ENCODE assay signal across 11 mouse cellular contexts in genomic region chr7:141087894-141088293, GRCm38 (mm10). TPM values are rescaled to one million over a fixed set of nuclear protein-coding genes. Genes with fewer than 3 reads are reported as not detected.
A peak's percentile ranks its signal among the peaks of the same experiment; 100 is the strongest.
DNase-seq lines count a peak whose midpoint lies in the region; ATAC-seq and TF ChIP-seq lines count a peak whose summit lies in the region.
"Had no signal": no experiment of that assay in that cellular context is flagged by ENCODE, and none has a peak within 500 bp of the region (broad histone marks: within the 10 kb centered on the region; RNA-seq: fewer than 3 reads in every experiment).

No protein-coding gene starts in this region.

- H3K36me3 ChIP-seq in liver, embryonic 13.5 days = no peaks in the 10 kb centered on the region
- no peaks in the 10 kb centered on the region for H3K36me3 ChIP-seq in thymus, adult 2 months (ENCODE audit: control insufficient read depth, insufficient read depth, low read length)
- H3K36me3 ChIP-seq: midbrain, embryonic 13.5 days had no signal

- H3K4me2 ChIP-seq in liver, embryonic 13.5 days = peak overlapping the region; percentile 40

- WGBS in liver, embryonic 13.5 days (ENCODE audit: insufficient replicate concordance) = 17% methylated on average over 8 of the region's 8 CpGs
- WGBS in thymus, adult 2 months = 22% methylated on average over 8 of the region's 8 CpGs

- intact Hi-C loops in left cerebral cortex, postnatal 25 days (cut with DNase I) = no loop called here

- TF ChIP-seq CTCF in thymus, adult 2 months (IDR thresholded peaks at IDR 0.05; ENCODE audit: borderline replicate concordance, control insufficient read depth, extremely low read depth, insufficient read depth, low read length, poor library complexity) = no peak

- 0 out of 2 replicates have a peak overlapping the region, but pooled peaks have one; percentile 1 for H3K4me3 ChIP-seq in liver, embryonic 13.5 days (replicated peaks)
- peak overlapping the region; percentile 46 for H3K4me3 ChIP-seq in thymus, adult 2 months (ENCODE audit: control insufficient read depth, insufficient read depth, low read length)
- H3K4me3 ChIP-seq: midbrain, embryonic 13.5 days had no signal

- TF ChIP-seq POLR2A in thymus, adult 2 months (IDR thresholded peaks at IDR 0.05; ENCODE audit: control insufficient read depth, extremely low read depth, insufficient read depth, low read length, poor library complexity) = no peak

- no peaks in the 10 kb centered on the region for H3K9me3 ChIP-seq in liver, embryonic 13.5 days (replicated peaks)
- H3K9me3 ChIP-seq: midbrain, embryonic 13.5 days had no signal

- no peak overlapping the region for H3K27ac ChIP-seq in liver, embryonic 13.5 days
- H3K27ac ChIP-seq in thymus, adult 2 months (ENCODE audit: control insufficient read depth, insufficient read depth, low read length) = no peak overlapping the region
- H3K27ac ChIP-seq: midbrain, embryonic 13.5 days had no signal

- peaks cover 53% of the 10 kb centered on the region for H3K27me3 ChIP-seq in liver, embryonic 13.5 days
- no peaks in the 10 kb centered on the region for H3K27me3 ChIP-seq in thymus, adult 2 months (ENCODE audit: control insufficient read depth, insufficient read depth, low read length)

- peak; percentile 34 for DNase-seq in lung, postnatal 10 days
- no peak for DNase-seq in lung, postnatal 4 days
- peak; percentile 44 for DNase-seq in T-cell, adult 2 months (ENCODE audit: low spot score)
- no peak for DNase-seq in liver, embryonic 13.5 days
- peak; percentile 66 for DNase-seq in thymus, adult 2 months
- DNase-seq in cerebellum, postnatal 4 days (ENCODE audit: low spot score in 2 of 2) = no peak
- no peak for DNase-seq in left cerebral cortex, postnatal 25 days (ENCODE audit: low spot score in 2 of 2)

- H3K9ac ChIP-seq in liver, embryonic 13.5 days = peak overlapping the region; percentile 1; the same call in 1 of the 2 replicates

- H3K4me1 ChIP-seq in liver, embryonic 13.5 days (replicated peaks) = peaks cover 24% of the 10 kb centered on the region
- peaks cover 27% of the 10 kb centered on the region for H3K4me1 ChIP-seq in thymus, adult 2 months (replicated peaks; ENCODE audit: control insufficient read depth, insufficient read depth, low read length)

- ATAC-seq in liver, embryonic 13.5 days (ENCODE audit: low read depth) = no peak
- no peak for ATAC-seq in frontal cortex, adult (ENCODE audit: low TSS enrichment)
- ATAC-seq: midbrain, embryonic 13.5 days had no signal

RNA-seq across cellular contexts. Expression of gene Pkp3, which starts 9.9 kb away (rescaled TPM):
- polyA plus RNA-seq in liver, embryonic 13.5 days (2015; fragmentation: Nextera tagmentation; extraction: Ambion mirVana) = 0.70 and 0.71 TPM in 2 replicates
- polyA plus RNA-seq in thymus, adult 2 months (2012; rRNA removed) = 46.8 and 49.9 TPM in 2 replicates
- under 1 TPM in 1 of 2 experiments, not detected in 1; 0.21 TPM for total RNA-seq in left cerebral cortex, postnatal 25 days (2021)
- total RNA-seq: left cerebral cortex, postnatal 10 days had no signal

RNA-seq across cellular contexts. Expression of gene Sigirr, which starts 12.5 kb away (rescaled TPM):
- polyA plus RNA-seq in liver, embryonic 13.5 days (2015; fragmentation: Nextera tagmentation; extraction: Ambion mirVana) = 16.5 and 16.9 TPM in 2 replicates
- polyA plus RNA-seq in thymus, adult 2 months (2012; rRNA removed) = 62.4 and 67.3 TPM in 2 replicates
- total RNA-seq in left cerebral cortex, postnatal 25 days (2021) = 1 to 10 TPM; 2.9 to 3.2 TPM

RNA-seq across cellular contexts. Expression of gene B4galnt4, which starts 27.0 kb away (rescaled TPM):
- 0.75 and 0.81 TPM in 2 replicates for polyA plus RNA-seq in liver, embryonic 13.5 days (2015; fragmentation: Nextera tagmentation; extraction: Ambion mirVana)
- polyA plus RNA-seq in thymus, adult 2 months (2012; rRNA removed) = 1.4 and 1.6 TPM in 2 replicates
- 10 to 100 TPM; 79.6 to 84.3 TPM for total RNA-seq in left cerebral cortex, postnatal 25 days (2021)
- total RNA-seq: heart, adult 18-20 months had no signal

RNA-seq across cellular contexts. Expression of gene Ano9, which starts 29.7 kb away (rescaled TPM):
- polyA plus RNA-seq in liver, embryonic 13.5 days (2015; fragmentation: Nextera tagmentation; extraction: Ambion mirVana) = 0.12 and 0.20 TPM in 2 replicates
- 1.5 and 2.9 TPM in 2 replicates for polyA plus RNA-seq in thymus, adult 2 months (2012; rRNA removed)
- total RNA-seq in left cerebral cortex, postnatal 25 days (2021) = not detected
- total RNA-seq: heart, adult 18-20 months; left cerebral cortex, postnatal 10 days had no signal

RNA-seq across cellular contexts. Expression of gene Ptdss2, which starts 34.3 kb away (rescaled TPM):
- polyA plus RNA-seq in liver, embryonic 13.5 days (2015; fragmentation: Nextera tagmentation; extraction: Ambion mirVana) = 138 and 147 TPM in 2 replicates
- 29.9 and 33.8 TPM in 2 replicates for polyA plus RNA-seq in thymus, adult 2 months (2012; rRNA removed)
- total RNA-seq in left cerebral cortex, postnatal 25 days (2021) = 10 to 100 TPM; 47.3 to 53.6 TPM

Comparison
In these comparisons a context has a peak if more than half of its experiments do, and no peak if none do; other contexts are left out.
1. DNase-seq: peak in lung, postnatal 10 days (single experiment), T-cell, adult 2 months (single experiment) and thymus, adult 2 months (single experiment); none in lung, postnatal 4 days (0 of 2), liver, embryonic 13.5 days (single experiment), cerebellum, postnatal 4 days (0 of 2) and left cerebral cortex, postnatal 25 days (0 of 2).
2. RNA of gene Pkp3, which starts 9.9 kb away (polyA plus RNA-seq): 46.8 to 49.9 TPM in thymus, adult 2 months; 0.70 to 0.71 TPM in liver, embryonic 13.5 days; every median in the first group is over 10 times any median in the second.